Mouse (Mus musculus) right cerebral cortex, postnatal 10 days (tissue): ENCODE results near the gene Mcur1.

Source experiments
- DNase-seq, 2 experiments: peaks; one replicate each; pipeline ENCODE4 v3.0.0; 2021; ENCODE audit warnings: low spot score in 2 of 2

Mcur1 gene

DNA sequence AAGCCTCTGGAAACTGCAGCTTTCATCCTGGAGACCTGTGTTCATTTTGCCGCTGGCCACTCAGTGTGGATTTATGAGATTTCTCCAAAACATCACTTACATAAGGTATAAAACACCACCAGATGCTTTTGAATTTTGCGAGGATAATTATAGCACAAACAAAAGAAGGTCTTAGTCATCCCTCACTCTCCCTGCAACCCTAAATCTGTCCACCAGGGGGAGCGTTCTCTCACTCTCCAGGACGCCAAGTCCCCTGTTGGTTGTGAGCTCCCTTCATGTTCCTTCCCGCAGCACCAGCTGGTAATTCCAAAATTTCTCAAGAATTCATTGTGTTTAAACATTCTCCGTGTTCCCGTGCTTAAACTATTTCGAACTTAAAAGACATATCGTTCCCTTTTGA is 5.4 kb upstream of the Mcur1 start:
- peak; percentile 82 to 87 for DNase-seq

DNA sequence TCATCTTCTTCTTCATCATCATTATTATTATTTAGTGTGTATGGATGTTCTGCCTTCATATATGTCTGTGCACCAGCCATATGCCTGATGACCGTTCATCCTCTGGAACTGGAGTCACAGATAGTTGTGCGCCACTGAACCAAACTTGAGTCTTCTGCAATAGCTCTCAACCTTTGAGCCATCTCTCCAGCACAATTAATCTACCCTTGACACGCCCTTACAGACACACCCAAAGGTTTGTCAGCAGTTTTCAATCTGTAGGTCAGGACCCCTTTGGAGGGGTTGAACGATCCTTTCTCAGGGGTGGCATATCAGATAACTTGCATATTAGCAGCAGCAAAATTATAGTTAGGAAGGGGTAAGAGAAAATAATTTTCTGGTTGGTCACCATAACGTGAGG is 4.7 kb upstream of the Mcur1 start:
- no peak for DNase-seq

- no peak for DNase-seq
These were observed 2.7 kb upstream of the Mcur1 start for GRCm38 (mm10) chr13:43562726-43563125.

DNA sequence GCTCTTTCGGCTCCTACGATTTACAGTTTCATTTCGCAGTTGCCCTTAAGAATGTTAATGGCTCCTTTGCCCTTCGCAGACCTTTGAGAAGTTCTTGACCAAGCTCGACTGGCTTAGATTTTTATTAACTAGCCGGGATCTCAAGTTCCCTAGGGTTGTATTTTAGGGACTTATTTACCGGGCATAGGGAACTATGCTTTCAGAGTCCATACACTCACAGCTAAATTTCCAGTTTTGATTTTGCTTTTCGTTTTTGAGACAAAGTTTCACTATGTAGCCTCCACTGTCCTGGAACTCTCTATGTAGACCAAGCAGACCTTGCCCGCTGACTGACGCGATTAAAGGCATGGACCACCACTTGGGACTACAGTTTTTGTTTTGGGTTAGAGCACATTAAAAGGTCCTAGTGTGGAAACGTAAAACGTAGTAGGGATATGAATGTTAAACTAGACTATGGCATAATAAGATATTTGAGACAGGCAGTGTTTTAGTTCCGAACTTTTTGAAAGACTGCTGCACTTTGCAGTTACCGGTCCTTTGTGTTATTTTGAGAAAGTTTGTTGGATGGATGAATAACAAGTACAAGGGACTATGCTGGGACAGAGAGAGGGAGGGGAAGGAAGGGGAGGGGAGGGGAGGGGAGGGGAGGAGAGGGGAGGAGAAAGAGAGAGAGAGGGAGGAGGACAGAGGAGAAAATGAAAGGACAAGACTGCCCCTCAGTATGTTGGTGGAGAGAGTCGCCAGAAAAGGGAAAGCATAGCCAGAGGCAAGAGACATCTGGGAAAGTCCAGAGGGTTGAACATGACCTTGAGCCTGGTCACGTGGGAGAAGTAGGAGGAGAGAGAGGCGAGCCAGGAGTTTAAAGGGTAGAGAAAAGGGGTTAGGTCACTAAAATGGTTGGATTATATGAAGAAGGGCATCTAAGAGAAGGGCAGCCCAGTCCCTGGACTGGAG is 744 bp upstream of the Mcur1 start:
- DNase-seq, result no peak

DNA sequence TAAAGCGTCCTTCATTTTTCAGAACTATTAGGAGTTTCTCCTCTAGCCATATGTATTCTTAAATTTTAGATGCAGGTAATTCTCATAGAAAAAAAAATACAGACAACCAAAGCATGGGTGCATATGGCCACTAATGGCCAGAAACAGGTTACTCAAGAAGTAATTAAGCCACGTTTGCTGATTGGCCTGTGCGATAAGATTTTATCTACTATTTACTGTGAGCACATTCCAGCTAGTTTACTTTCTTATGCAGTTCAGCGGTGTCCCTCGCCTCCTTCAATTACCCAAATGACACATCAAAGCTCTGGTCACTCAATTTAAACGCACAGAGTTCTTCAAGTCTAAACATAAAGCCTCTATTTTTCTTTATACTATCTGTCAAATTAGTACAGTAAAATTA is 1.0 kb downstream of the Mcur1 start:
- no peak for DNase-seq

- no peak for DNase-seq
These were observed 1.6 kb downstream of the Mcur1 start for GRCm38 (mm10) chr13:43558357-43558756.

GRCm38 (mm10) chr13:43556913-43557542 is 3.0 kb downstream of the Mcur1 start:
- no peak for DNase-seq

DNA sequence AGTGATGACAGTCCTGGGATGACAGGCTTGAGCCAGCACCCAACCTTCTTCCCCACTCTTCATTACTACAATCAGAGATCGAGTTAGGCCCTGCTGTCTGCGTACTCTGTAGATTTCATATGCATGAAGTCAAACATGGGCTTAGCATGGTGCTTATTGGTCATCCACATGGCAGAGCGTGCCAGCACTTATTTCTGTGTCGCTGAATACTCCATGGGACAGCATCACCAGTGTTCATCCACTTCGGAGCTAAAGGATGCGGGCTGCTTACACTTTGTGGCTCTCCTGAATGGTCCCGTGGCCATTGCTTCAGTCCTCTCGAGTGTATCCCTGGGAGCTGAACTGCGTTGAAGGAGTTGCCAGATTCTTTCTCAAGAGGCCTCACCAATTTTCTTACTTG is 4.7 kb downstream of the Mcur1 start:
- no peak for DNase-seq

- DNase-seq, result no peak
These were observed 5.2 kb downstream of the Mcur1 start for GRCm38 (mm10) chr13:43554827-43555226.

DNA sequence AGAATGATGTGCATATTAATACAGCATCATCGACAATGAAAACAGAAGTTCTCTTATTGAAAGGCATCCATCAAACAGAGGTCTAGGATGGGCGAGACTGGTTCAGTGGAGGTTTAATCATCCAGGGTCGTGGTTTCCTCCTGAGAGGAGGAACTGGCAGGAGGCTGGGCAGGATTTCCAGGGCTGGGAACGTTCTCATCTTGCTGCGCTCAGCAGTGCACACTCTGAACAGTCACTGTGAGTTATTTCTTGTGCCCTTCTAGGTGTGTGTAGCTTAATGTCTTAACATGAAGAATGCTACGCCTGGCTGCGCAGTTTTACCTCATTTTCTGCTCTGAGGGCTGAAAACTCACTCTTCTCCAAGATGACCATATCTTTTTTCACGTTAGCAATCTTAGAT is 9.3 kb downstream of the Mcur1 start:
- DNase-seq, result no peak

GRCm38 (mm10) chr13:43549870-43550269 is 10.1 kb downstream of the Mcur1 start:
- DNase-seq, result no peak

GRCm38 (mm10) chr13:43549078-43549698 is 10.8 kb downstream of the Mcur1 start:
- no peak for DNase-seq

DNA sequence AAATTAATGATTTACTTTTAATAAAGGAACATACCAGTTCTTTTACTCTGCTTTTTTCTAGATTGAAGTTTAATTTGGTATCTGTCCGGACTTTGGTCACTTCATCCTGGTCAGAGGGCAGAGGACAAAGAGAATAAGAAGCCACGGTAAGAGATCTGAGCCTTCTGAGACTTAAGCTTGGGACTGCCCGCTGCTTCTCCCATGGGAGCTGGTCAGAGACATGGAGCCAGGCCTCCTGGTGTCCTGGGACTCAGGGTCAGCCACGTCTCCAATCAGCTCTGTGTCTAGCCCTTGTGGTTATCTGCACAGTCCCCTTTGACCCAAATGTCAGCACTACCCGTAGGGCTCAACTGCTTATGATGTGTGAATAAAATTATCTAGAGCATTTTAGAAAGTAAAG is 11.4 kb downstream of the Mcur1 start:
- no peak for DNase-seq

DNA sequence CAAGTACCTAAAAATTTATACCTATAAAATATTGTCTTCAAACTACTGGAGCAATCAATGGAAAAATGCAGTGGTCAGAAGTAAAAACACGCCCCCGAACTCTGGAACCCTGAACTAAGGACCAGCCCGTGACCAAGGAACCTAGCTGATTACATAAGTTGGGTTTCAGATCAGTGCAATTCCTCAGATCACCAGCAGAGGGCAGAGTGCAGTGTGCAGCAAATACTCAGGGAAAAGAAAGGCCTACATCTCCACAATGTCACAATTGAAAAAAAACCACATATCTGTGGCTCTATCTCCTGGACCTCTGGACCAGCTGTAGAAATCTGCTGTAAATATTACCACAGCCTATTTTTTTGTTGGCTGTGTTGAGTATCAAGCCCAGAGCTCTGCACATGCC is 13.1 kb downstream of the Mcur1 start:
- peak; percentile 80 to 87 for DNase-seq

GRCm38 (mm10) chr13:43540205-43540815 is 19.7 kb downstream of the Mcur1 start:
- DNase-seq, result no peak

GRCm38 (mm10) chr13:43539409-43539808 is 20.6 kb downstream of the Mcur1 start:
- DNase-seq, result no peak

GRCm38 (mm10) chr13:43537854-43538253 is 22.1 kb downstream of the Mcur1 start:
- DNase-seq, result no peak

- no peak for DNase-seq
These were observed 26.0 kb downstream of the Mcur1 start for GRCm38 (mm10) chr13:43534015-43534414.

GRCm38 (mm10) chr13:43530832-43531693 is 28.9 kb downstream of the Mcur1 start:
- peak; percentile 79 to 91 for DNase-seq

- DNase-seq, result peak; percentile 79 to 88
These were observed 29.7 kb downstream of the Mcur1 start for GRCm38 (mm10) chr13:43530129-43530831.

GRCm38 (mm10) chr13:43526289-43526688 is 33.7 kb downstream of the Mcur1 start:
- DNase-seq, result no peak
